Mouse (Mus musculus) layer of hippocampus, adult 6 months (tissue): ENCODE measurements around the gene Cyp4a10. TPM values are rescaled to one million over a fixed set of nuclear protein-coding genes. Genes with fewer than 3 reads are reported as not detected.

ENCODE experiments used
- long read RNA-seq, 2 experiments: library from polyadenylated mRNA; unstranded; transcript quantifications; one replicate each; pipeline ENCODE4 v2.0.0; 2019 to 2020
- polyA plus RNA-seq: library from polyadenylated mRNA; unstranded; fragments of <200 nt; fragmentation: Nextera tagmentation; gene quantifications from 2 replicates; pipeline ENCODE4 v1.2.3, GENCODE M21; 2021

Cyp4a10 gene
- polyA plus RNA-seq = not detected in 2 replicates
- long read RNA-seq, experiment 1 = 0 reads
- long read RNA-seq, experiment 2 = 0 reads

GRCm38 (mm10) chr4:115518000-115518399, at the start of gene Cyp4a10:
Cyp4a10 (plus strand) TSS chr4:115518264.

DNA sequence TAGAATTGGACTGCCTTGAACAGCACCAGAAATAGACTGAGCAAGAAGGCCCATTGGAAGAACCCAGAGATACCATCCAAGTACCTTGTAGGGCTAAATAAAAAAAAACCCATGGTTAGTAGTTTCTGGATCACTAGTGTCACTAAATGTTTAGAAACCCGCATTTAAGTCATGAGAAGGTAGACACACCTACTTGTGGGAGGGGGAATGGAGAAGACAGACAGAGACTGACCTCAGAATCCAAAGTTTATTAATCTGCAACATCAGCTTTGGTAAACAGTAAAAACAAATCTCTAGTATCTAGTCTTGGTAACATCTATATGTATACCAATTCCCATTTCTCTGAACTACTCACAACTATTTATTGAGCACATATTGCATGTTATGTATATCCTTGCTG, 22.1 kb upstream of the Cyp4a10 start, which contains the start of gene Cyp4a14:
Cyp4a14 (minus strand) TSS at position 142 of the 400 bp plus-strand sequence.

GRCm38 (mm10) chr4:115563401-115563800, 45.3 kb downstream of the Cyp4a10 start, which contains the start of gene Cyp4a31:
Cyp4a31 (plus strand) TSS chr4:115563649.

Other genes with a start within 250 kb of the Cyp4a10 start
- not detected in 2 replicates for gene Cyp4a12a, start 219.2 kb upstream of the Cyp4a10 start, polyA plus RNA-seq
- not detected in 2 replicates for gene Cyp4a12b, start 106.6 kb upstream of the Cyp4a10 start, polyA plus RNA-seq
- gene Cyp4a30b, start 65.7 kb upstream of the Cyp4a10 start, polyA plus RNA-seq = not detected in 2 replicates
- not detected in 2 replicates for gene Cyp4a14, start 22.1 kb upstream of the Cyp4a10 start, polyA plus RNA-seq
- not detected in 2 replicates for gene Cyp4a31, start 45.4 kb downstream of the Cyp4a10 start, polyA plus RNA-seq
- gene Cyp4a32, start 82.7 kb downstream of the Cyp4a10 start, polyA plus RNA-seq = not detected in 2 replicates
- 0.33 and 0.57 TPM in 2 replicates for gene Cyp4b1, start 129.5 kb downstream of the Cyp4a10 start, polyA plus RNA-seq
- gene Efcab14, start 219.5 kb downstream of the Cyp4a10 start, polyA plus RNA-seq = 20.8 and 26.9 TPM in 2 replicates